Mouse (Mus musculus) heart, adult 2 months (tissue): ENCODE results near the gene Caln1. TPM values are rescaled to one million over a fixed set of nuclear protein-coding genes. Genes with fewer than 3 reads are reported as not detected.

Source experiments
- DNase-seq, 2 experiments: peaks; one replicate each; pipeline ENCODE4 v3.0.0; 2021
- H3K27ac ChIP-seq: fragments of 200-600 bp; 2 replicates; pipeline ENCODE4 v1.8.1; 2022
- H3K27me3 ChIP-seq: fragments of 200-500 bp; 2 replicates; pipeline ENCODE4 v1.6.1; 2012; ENCODE audit warnings: mild to moderate bottlenecking, low read length, inconsistent platforms, mixed read lengths; ENCODE audit not compliant: control insufficient read depth, insufficient read depth
- H3K36me3 ChIP-seq: fragments of 200-500 bp; 2 replicates; pipeline ENCODE4 v1.6.1; 2012; ENCODE audit warnings: low read length, inconsistent platforms; ENCODE audit not compliant: control insufficient read depth, insufficient read depth
- H3K4me1 ChIP-seq: fragments of 200-500 bp; 2 replicates; pipeline ENCODE4 v1.6.1; 2011; ENCODE audit warnings: low read length; ENCODE audit not compliant: control insufficient read depth, insufficient read depth
- H3K4me3 ChIP-seq: fragments of 200-600 bp; 2 replicates; pipeline ENCODE4 v1.8.1; 2022
- H3K79me2 ChIP-seq: fragments of 200-500 bp; replicated peaks from 2 replicates; pipeline ENCODE4 v1.6.1; 2012; ENCODE audit warnings: mild to moderate bottlenecking, inconsistent platforms, low read length, moderate library complexity, mixed read lengths; ENCODE audit not compliant: control insufficient read depth, insufficient read depth
- H3K9ac ChIP-seq: fragments of 200-500 bp; 2 replicates; pipeline ENCODE4 v1.6.1; 2012; ENCODE audit warnings: low read depth, mild to moderate bottlenecking, control low read depth, inconsistent platforms, low read length, mixed read lengths
- CTCF ChIP-seq: fragments of 200-600 bp; IDR thresholded peaks from 2 replicates; pipeline ENCODE4 v1.8.1; 2022; ENCODE audit warnings: antibody characterized with exemption, mild to moderate bottlenecking, moderate library complexity
- EP300 ChIP-seq: fragments of 200-500 bp; IDR thresholded peaks from 2 replicates; pipeline ENCODE4 v1.6.1; 2011; ENCODE audit warnings: low read depth, low read length, control low read depth; ENCODE audit not compliant: insufficient read depth
- POLR2A ChIP-seq: fragments of 200-500 bp; IDR thresholded peaks from 2 replicates; pipeline ENCODE4 v1.6.1; 2011; ENCODE audit warnings: mild to moderate bottlenecking, low read depth, low read length, control low read depth; ENCODE audit not compliant: insufficient read depth
- WGBS: fragments of 180-500 bp; shearing (Covaris S2); methylation state at CpG from one replicate; pipeline ENCODE4 v1.1.7; 2018; 5-methylcytosine and 5-hydroxymethylcytosine counted together
- intact Hi-C: fragments of 180-260 bp; cut with DNase I; formaldehyde crosslinking; loops from one replicate; pipeline ENCODE4 v1.15.1; 2025
- polyA plus RNA-seq: library from polyadenylated mRNA; depleted of rRNA; stranded (reverse); fragments of >200 nt; gene quantifications from 2 replicates; pipeline ENCODE4 v1.2.3, GENCODE M21; 2012
- total RNA-seq, 2 experiments: library from RNA; stranded (reverse); gene quantifications; 2 replicates each; pipeline ENCODE4 v1.2.3; 2021

The Caln1 gene
- total and polyA plus RNA-seq, 3 experiments = not detected

- WGBS = 40% methylated on average over 16 of the region's 16 CpGs
- intact Hi-C loops = no loop called here
- TF ChIP-seq POLR2A = no peak
- TF ChIP-seq EP300 = no peak
- no peak for TF ChIP-seq CTCF
These were observed 319.3 kb downstream of the Caln1 start for GRCm38 (mm10) chr5:130688385-130689138.

GRCm38 (mm10) chr5:130691349-130691748, 322.1 kb downstream of the Caln1 start:
- DNase-seq = no peak
- WGBS = 46% methylated on average over 3 of the region's 3 CpGs
- H3K27me3 ChIP-seq = peaks cover 1% of the 10 kb centered on the region; the same call in 1 of the 2 replicates
- H3K79me2 ChIP-seq = no peaks in the 10 kb centered on the region
- H3K4me3 ChIP-seq = no peak overlapping the region
- H3K36me3 ChIP-seq = no peaks in the 10 kb centered on the region
- TF ChIP-seq EP300 (no peak), CTCF (no peak), POLR2A (no peak)
- intact Hi-C loops = no loop called here
- H3K27ac ChIP-seq = no peak overlapping the region
- no peaks in the 10 kb centered on the region for H3K4me1 ChIP-seq
- H3K9ac ChIP-seq = no peak overlapping the region

More at GRCm38 (mm10) chr5:130688385-130689138, 319.3 kb downstream of the Caln1 start:
- no peak for DNase-seq
- Histone ChIP-seq H3K27me3 (peaks cover 1% of the 10 kb centered on the region; the same call in 1 of the 2 replicates), H3K4me1 (no peaks in the 10 kb centered on the region), H3K9ac (no peak overlapping the region), H3K4me3 (no peak overlapping the region), H3K79me2 (no peaks in the 10 kb centered on the region), H3K36me3 (no peaks in the 10 kb centered on the region), H3K27ac (no peak overlapping the region)

- no peaks in the 10 kb centered on the region for H3K79me2 ChIP-seq
- no peaks in the 10 kb centered on the region for H3K4me1 ChIP-seq
- intact Hi-C loops = no loop called here
- no peak overlapping the region for H3K4me3 ChIP-seq
- no peak for DNase-seq
- WGBS = 71% methylated on average over 4 of the region's 4 CpGs
- H3K36me3 ChIP-seq = no peaks in the 10 kb centered on the region
- H3K27ac ChIP-seq = no peak overlapping the region
- H3K27me3 ChIP-seq = no peaks in the 10 kb centered on the region
- H3K9ac ChIP-seq = no peak overlapping the region
- TF ChIP-seq CTCF = no peak
- TF ChIP-seq POLR2A = no peak
- no peak for TF ChIP-seq EP300
These were observed 330.2 kb downstream of the Caln1 start for GRCm38 (mm10) chr5:130699476-130699875.

DNA sequence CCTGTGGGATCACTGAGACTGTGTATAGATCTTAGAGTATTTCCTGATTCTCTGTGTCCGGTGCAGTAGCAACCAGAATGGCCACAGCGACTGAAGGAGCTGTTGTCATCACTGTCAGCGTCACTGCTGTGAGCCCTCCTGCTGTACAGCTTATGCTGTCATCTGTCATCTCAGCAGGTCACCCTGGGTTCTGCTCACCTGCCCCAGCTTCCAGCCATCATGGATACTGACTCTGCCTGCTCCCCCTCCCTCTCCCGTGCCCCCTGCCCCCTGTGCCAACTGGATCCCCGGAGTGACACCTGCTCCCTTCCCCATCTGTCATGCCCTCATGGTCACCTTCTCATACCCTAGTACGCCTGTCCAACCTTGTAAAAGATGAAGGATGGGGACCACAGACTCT, 332.5 kb downstream of the Caln1 start:
- Histone ChIP-seq H3K27me3 (no peaks in the 10 kb centered on the region), H3K36me3 (no peaks in the 10 kb centered on the region), H3K4me1 (no peaks in the 10 kb centered on the region), H3K4me3 (no peak overlapping the region), H3K27ac (no peak overlapping the region), H3K79me2 (no peaks in the 10 kb centered on the region), H3K9ac (no peak overlapping the region)
- no peak for DNase-seq
- WGBS = 73% methylated on average over 6 of the region's 6 CpGs
- intact Hi-C loops = no loop called here
- no peak for TF ChIP-seq EP300
- no peak for TF ChIP-seq POLR2A
- no peak for TF ChIP-seq CTCF

DNA sequence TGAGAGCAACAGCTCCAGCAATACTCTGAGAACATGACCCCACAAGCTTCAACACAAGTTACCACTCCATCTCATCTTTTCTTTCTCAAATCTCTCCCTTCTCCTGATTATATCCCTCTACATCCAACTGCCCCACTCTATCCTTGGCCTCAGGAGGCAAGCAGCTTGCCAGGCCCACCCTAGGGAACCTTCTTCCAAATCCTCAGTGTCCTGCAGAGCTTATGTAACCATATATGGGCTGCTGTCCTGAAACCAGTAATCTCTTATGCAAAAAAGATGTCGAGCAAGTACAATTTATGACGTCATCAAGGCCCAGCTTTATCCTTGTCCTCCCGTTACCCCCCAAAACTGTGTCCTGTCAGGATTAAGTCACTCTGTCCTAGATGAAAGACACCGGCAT, 333.1 kb downstream of the Caln1 start:
- TF ChIP-seq POLR2A = no peak
- no peak for TF ChIP-seq EP300
- TF ChIP-seq CTCF = no peak
- no peaks in the 10 kb centered on the region for H3K27me3 ChIP-seq

DNA sequence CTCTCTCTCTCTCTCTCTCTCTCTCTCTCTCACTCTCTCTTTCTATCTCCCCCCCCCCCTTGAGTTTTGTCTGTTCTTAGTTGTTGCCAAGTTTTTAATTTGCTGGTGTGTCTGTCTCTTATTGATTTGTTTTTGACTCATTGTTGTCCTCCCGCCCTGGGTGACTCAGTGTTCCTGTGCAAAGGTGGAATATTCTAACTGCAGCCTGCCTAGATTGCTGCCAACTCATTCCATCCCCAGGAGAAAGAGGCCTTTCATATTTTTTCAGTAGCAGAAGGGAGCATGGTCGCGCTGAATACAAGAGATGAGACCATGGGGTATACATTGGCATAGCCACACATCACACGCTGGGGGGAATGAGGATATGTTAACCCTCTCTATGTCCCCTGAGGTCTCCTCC, 335.6 kb downstream of the Caln1 start:
- WGBS = 79% methylated on average over 4 of the region's 4 CpGs
- Histone ChIP-seq H3K9ac (no peak overlapping the region), H3K4me3 (no peak overlapping the region), H3K79me2 (no peaks in the 10 kb centered on the region), H3K4me1 (no peaks in the 10 kb centered on the region), H3K27ac (no peak overlapping the region), H3K27me3 (no peaks in the 10 kb centered on the region), H3K36me3 (no peaks in the 10 kb centered on the region)
- no peak for DNase-seq
- intact Hi-C loops = no loop called here
- TF ChIP-seq EP300 (no peak), CTCF (no peak), POLR2A (no peak)

More for the DNA sequence above, 333.1 kb downstream of the Caln1 start:
- DNase-seq = no peak
- H3K4me1 ChIP-seq = no peaks in the 10 kb centered on the region
- intact Hi-C loops = no loop called here
- H3K79me2 ChIP-seq = no peaks in the 10 kb centered on the region
- WGBS = 56% methylated on average over 4 of the region's 4 CpGs
- no peak overlapping the region for H3K27ac ChIP-seq
- no peak overlapping the region for H3K9ac ChIP-seq
- no peak overlapping the region for H3K4me3 ChIP-seq
- no peaks in the 10 kb centered on the region for H3K36me3 ChIP-seq
